Mouse (Mus musculus) E14TG2a.4 (cell line): ENCODE data around the gene 2310039H08Rik.

Experiments
- CTCF ChIP-seq: conservative IDR thresholded peaks from 2 replicates; pipeline ENCODE4 v1.5.1; 2014; ENCODE audit warnings: low read length
- POU5F1 ChIP-seq: IDR thresholded peaks from 2 replicates; pipeline ENCODE4 v1.6.1; 2014; ENCODE audit warnings: low read length, borderline replicate concordance

GRCm38 (mm10) chr17:46781876-46782275 lies 9.4 kb downstream of the 2310039H08Rik start:
- no peak for TF ChIP-seq CTCF
- TF ChIP-seq POU5F1 = no peak
